Mouse (Mus musculus) MN1 (cell line): ENCODE results near the gene Bag6.

Experiments
- DNase-seq: peaks from one replicate; pipeline ENCODE4 v3.0.0-alpha.2; 2016; ENCODE audit warnings: low spot score

The Bag6 gene

GRCm38 (mm10) chr17:35195631-35196320 lies 60.8 kb downstream of the Bag6 start:
- DNase-seq: peak; percentile 82

GRCm38 (mm10) chr17:35196321-35196641 lies 61.3 kb downstream of the Bag6 start:
- no peak for DNase-seq
